Mouse (Mus musculus) embryo, embryonic 11.5 days (tissue): ENCODE results near the gene Hirip3.
"Not testable (repeated sequence)": the region's sequence is repeated elsewhere in the genome, so short reads cannot be mapped to it uniquely, and the experiment has no call there.

Experiments used
- DNase-seq: peaks from one replicate; pipeline ENCODE4 v3.0.0-alpha.2; 2012; ENCODE audit warnings: low read depth, low spot score

Gene Hirip3

GRCm38 (mm10) chr7:126853454-126853853, 8.3 kb upstream of the Hirip3 start:
- DNase-seq = no peak

- no peak for DNase-seq
These were observed 6.1 kb upstream of the Hirip3 start for GRCm38 (mm10) chr7:126855641-126856040.

GRCm38 (mm10) chr7:126856741-126857420, 4.9 kb upstream of the Hirip3 start:
- DNase-seq = no peak

- no peak for DNase-seq
These were observed 785 bp upstream of the Hirip3 start for GRCm38 (mm10) chr7:126860987-126861386.

GRCm38 (mm10) chr7:126862147-126862784, 494 bp downstream of the Hirip3 start, which contains the start of gene Ino80e:
Gene Ino80e, minus strand, starts transcription at chr7:126862377.
- DNase-seq = peak; percentile 94

GRCm38 (mm10) chr7:126863791-126864190, 2.0 kb downstream of the Hirip3 start:
- no peak for DNase-seq

- no peak for DNase-seq
These were observed 5.8 kb downstream of the Hirip3 start for GRCm38 (mm10) chr7:126867534-126867933.

GRCm38 (mm10) chr7:126868003-126868402, 6.2 kb downstream of the Hirip3 start:
- no peak for DNase-seq

- DNase-seq = no peak
These were observed 8.2 kb downstream of the Hirip3 start for GRCm38 (mm10) chr7:126869780-126870519.

- DNase-seq = no peak
These were observed 8.7 kb downstream of the Hirip3 start for GRCm38 (mm10) chr7:126870520-126870891.

GRCm38 (mm10) chr7:126877239-126877638, 15.5 kb downstream of the Hirip3 start:
- DNase-seq = no peak

GRCm38 (mm10) chr7:126881040-126881439, 19.3 kb downstream of the Hirip3 start:
- DNase-seq = no peak

- no peak for DNase-seq
These were observed 22.0 kb downstream of the Hirip3 start for GRCm38 (mm10) chr7:126883731-126884181.

GRCm38 (mm10) chr7:126884286-126885164, 22.8 kb downstream of the Hirip3 start, which contains the start of gene Taok2:
Gene Taok2, minus strand, starts transcription at chr7:126884703.
- DNase-seq = peak; percentile 97

GRCm38 (mm10) chr7:126887281-126887680, 25.5 kb downstream of the Hirip3 start:
- DNase-seq = no peak

- no peak for DNase-seq
These were observed 27.1 kb downstream of the Hirip3 start for GRCm38 (mm10) chr7:126888852-126889251.

GRCm38 (mm10) chr7:126896912-126897311, 35.1 kb downstream of the Hirip3 start:
- no peak for DNase-seq

GRCm38 (mm10) chr7:126897390-126898101, 35.8 kb downstream of the Hirip3 start:
- DNase-seq = no peak

GRCm38 (mm10) chr7:126898102-126898990, 36.6 kb downstream of the Hirip3 start:
- peak; percentile 90 for DNase-seq

GRCm38 (mm10) chr7:126899781-126900180, 38.0 kb downstream of the Hirip3 start:
- not testable (repeated sequence) for DNase-seq
